Mouse (Mus musculus) midbrain, postnatal 0 days (tissue): ENCODE data around the gene Sipa1. TPM values are rescaled to one million over a fixed set of nuclear protein-coding genes. Genes with fewer than 3 reads are reported as not detected.
A peak's percentile ranks its signal among the peaks of the same experiment; 100 is the strongest.

Experiments
- ATAC-seq: fragments of 200-750 bp; cut with Nextera tagmentation; 2 replicates; pipeline ENCODE4 v1.8.0; 2017; ENCODE audit warnings: moderate number of reproducible peaks, mild to moderate bottlenecking, moderate TSS enrichment, moderate library complexity; ENCODE audit not compliant: low FRiP score
- DNase-seq: peaks from one replicate; pipeline ENCODE4 v3.0.0-alpha.2; 2015; ENCODE audit warnings: low spot score
- H3K27ac ChIP-seq: fragments of 300-500 bp; sonication (generic); 2 replicates; pipeline ENCODE4 v1.5.1; 2014; ENCODE audit warnings: low read depth, mild to moderate bottlenecking, low read length, mixed read lengths
- H3K27me3 ChIP-seq: fragments of 300-500 bp; sonication (generic); 2 replicates; pipeline ENCODE4 v1.6.1; 2014; ENCODE audit warnings: low read length, control low read depth, mixed read lengths; ENCODE audit not compliant: insufficient read depth
- H3K36me3 ChIP-seq: fragments of 300-500 bp; sonication (generic); 2 replicates; pipeline ENCODE4 v1.6.1; 2014; ENCODE audit warnings: low read length, control low read depth, mixed read lengths; ENCODE audit not compliant: insufficient read depth
- H3K4me1 ChIP-seq: fragments of 300-500 bp; sonication (generic); 2 replicates; pipeline ENCODE4 v1.6.1; 2014; ENCODE audit warnings: mild to moderate bottlenecking, control low read depth, antibody characterized with exemption, low read length, mixed read lengths; ENCODE audit not compliant: insufficient read depth
- H3K4me2 ChIP-seq: fragments of 300-500 bp; sonication (generic); 2 replicates; pipeline ENCODE4 v1.6.1; 2014; ENCODE audit warnings: low read depth, mild to moderate bottlenecking, low read length, mixed read lengths; ENCODE audit not compliant: poor library complexity, severe bottlenecking
- H3K4me3 ChIP-seq: fragments of 300-500 bp; sonication (generic); 2 replicates; pipeline ENCODE4 v1.5.1; 2014; ENCODE audit warnings: low read depth, mild to moderate bottlenecking, low read length, moderate library complexity
- H3K9ac ChIP-seq: fragments of 300-500 bp; sonication (generic); replicated peaks from 2 replicates; pipeline ENCODE4 v1.6.1; 2014; ENCODE audit warnings: mild to moderate bottlenecking, low read length, moderate library complexity, mixed read lengths; ENCODE audit not compliant: poor library complexity, severe bottlenecking
- H3K9me3 ChIP-seq: fragments of 300-500 bp; sonication (generic); 2 replicates; pipeline ENCODE4 v1.6.1; 2016; ENCODE audit warnings: low read length, control low read depth
- CTCF ChIP-seq: IDR thresholded peaks from 2 replicates; pipeline ENCODE4 v1.5.1; 2016; ENCODE audit warnings: antibody characterized with exemption, mild to moderate bottlenecking
- WGBS: fragments of 180-500 bp; shearing (Covaris S2); extraction: QIAGEN DNeasy Blood & Tissue Kit; methylation state at CpG from one replicate; pipeline ENCODE4 v1.1.7; 2014; 5-methylcytosine and 5-hydroxymethylcytosine counted together
- polyA plus RNA-seq: library from polyadenylated mRNA; unstranded; fragments of >200 nt; fragmentation: Nextera tagmentation; extraction: Ambion mirVana; gene quantifications from 2 replicates; pipeline ENCODE4 v1.2.1, GENCODE M21; 2015
- total RNA-seq: library from RNA; depleted of rRNA; stranded (reverse); fragments of >200 nt; gene quantifications from 2 replicates; pipeline ENCODE4 v1.2.3, GENCODE M21; 2014

Sipa1 gene
- total and polyA plus RNA-seq, 2 experiments from 2014 or later = 18.1 to 26.1 TPM

- Histone ChIP-seq H3K27me3 (no peaks in the 10 kb centered on the region), H3K36me3 (no peaks in the 10 kb centered on the region), H3K4me1 (no peaks in the 10 kb centered on the region), H3K9ac (no peak overlapping the region), H3K27ac (no peak overlapping the region), H3K4me3 (no peak overlapping the region), H3K9me3 (no peaks in the 10 kb centered on the region), H3K4me2 (no peak overlapping the region)
- no peak for DNase-seq
- ATAC-seq = no peak
- TF ChIP-seq CTCF = no peak
- WGBS = 88% methylated on average over 5 of the region's 5 CpGs
Measured at GRCm38 (mm10) chr19:5621884-5622283, 41.6 kb downstream of the Sipa1 start.

GRCm38 (mm10) chr19:5620007-5620406 lies 43.5 kb downstream of the Sipa1 start:
- Histone ChIP-seq H3K4me2 (no peak overlapping the region), H3K9ac (no peak overlapping the region), H3K36me3 (no peaks in the 10 kb centered on the region), H3K27me3 (no peaks in the 10 kb centered on the region), H3K27ac (no peak overlapping the region), H3K9me3 (no peaks in the 10 kb centered on the region), H3K4me1 (no peaks in the 10 kb centered on the region), H3K4me3 (no peak overlapping the region)
- no peak for TF ChIP-seq CTCF
- WGBS = 90% methylated on average over 4 of the region's 4 CpGs
- ATAC-seq (no peak), DNase-seq (no peak)

DNA sequence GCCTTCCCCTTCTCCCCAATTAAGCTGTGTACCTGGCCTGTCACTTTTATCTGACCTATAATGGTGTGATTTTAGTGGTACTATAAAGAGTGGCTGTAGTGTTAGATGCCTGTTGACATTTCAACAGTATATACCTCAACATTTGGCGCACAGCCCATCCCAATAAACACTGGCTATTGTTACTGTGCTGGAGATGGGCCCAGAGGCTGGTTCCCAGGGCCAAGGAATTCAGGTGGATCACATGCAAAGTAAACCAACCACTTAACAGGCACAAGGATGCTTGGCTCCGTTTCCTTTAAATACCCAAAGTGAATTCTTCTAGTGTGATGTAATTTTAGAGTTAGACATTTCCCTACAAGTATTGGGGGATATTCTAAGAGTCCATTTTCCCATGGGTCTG lies 48.6 kb downstream of the Sipa1 start:
- no peaks in the 10 kb centered on the region for H3K27me3 ChIP-seq
- peaks cover 3% of the 10 kb centered on the region; the same call in 1 of the 2 replicates for H3K4me1 ChIP-seq
- DNase-seq (no peak), ATAC-seq (no peak)
- no peaks in the 10 kb centered on the region for H3K9me3 ChIP-seq
- H3K4me3 ChIP-seq = no peak overlapping the region
- no peaks in the 10 kb centered on the region for H3K36me3 ChIP-seq
- H3K27ac ChIP-seq = no peak overlapping the region
- 76% methylated on average over 2 of the region's 2 CpGs for WGBS
- no peak for TF ChIP-seq CTCF
- H3K4me2 ChIP-seq = no peak overlapping the region
- H3K9ac ChIP-seq = no peak overlapping the region

DNA sequence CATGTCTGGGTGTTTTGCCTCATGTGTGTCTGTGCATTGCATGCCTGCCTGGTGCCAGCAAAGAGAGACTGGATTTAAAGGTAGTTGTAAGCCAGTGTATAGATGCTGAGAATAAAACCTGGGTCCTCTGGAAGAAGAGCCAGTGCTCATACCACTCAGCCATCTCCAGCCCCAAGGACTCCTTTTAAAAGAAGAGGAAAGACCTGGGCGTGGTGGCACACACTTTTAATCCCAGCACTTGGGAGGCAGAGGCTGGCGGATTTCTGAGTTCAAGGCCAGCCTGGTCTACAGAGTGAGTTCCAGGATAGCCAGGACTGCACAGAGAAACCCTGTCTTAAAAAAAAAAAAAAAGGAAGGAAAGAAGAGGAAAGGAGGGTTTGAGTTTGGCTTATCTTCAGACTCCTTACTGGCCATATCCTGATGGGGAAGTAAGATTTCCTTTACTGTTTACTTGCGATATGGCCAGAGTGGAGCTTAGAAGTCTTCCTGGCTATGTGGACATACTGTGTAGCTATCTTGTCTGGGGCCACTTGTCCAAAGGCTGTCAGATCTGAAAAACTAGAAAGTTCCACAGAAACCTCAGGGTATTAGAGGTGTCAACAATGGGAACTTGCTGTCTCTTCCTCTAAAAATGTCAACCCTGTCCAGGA lies 50.6 kb downstream of the Sipa1 start:
- H3K36me3 ChIP-seq = 0 out of 2 replicates have a peak, but pooled peaks cover 4% of the 10 kb centered on the region
- H3K4me3 ChIP-seq = no peak overlapping the region
- DNase-seq (no peak), ATAC-seq (no peak)
- H3K4me2 ChIP-seq = no peak overlapping the region
- no peaks in the 10 kb centered on the region for H3K9me3 ChIP-seq
- no peaks in the 10 kb centered on the region for H3K27me3 ChIP-seq
- 78% methylated on average over 3 of the region's 3 CpGs for WGBS
- peaks cover 14% of the 10 kb centered on the region; the same call in 1 of the 2 replicates for H3K4me1 ChIP-seq
- H3K9ac ChIP-seq = no peak overlapping the region
- H3K27ac ChIP-seq = no peak overlapping the region
- no peak for TF ChIP-seq CTCF

DNA sequence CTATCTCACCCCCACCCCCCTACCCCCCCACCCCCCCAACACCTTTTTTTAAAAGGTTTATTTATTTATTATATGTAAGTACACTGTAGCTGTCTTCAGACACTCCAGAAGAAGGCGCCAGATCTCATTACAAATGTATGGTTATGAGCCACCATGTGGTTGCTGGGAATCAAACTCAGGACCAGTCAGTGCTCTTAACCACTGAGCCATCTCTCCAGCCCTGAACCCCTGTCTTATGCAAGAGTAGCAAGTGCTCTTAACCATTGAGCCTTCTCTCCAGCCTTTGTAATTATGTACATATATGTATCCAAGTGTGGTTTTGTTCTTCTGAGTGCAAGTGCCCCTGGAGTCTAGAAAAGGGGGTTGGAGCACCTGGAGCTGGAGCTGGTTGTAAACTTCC lies 51.5 kb downstream of the Sipa1 start:
- no peak overlapping the region for H3K27ac ChIP-seq
- H3K36me3 ChIP-seq = 0 out of 2 replicates have a peak, but pooled peaks cover 13% of the 10 kb centered on the region
- H3K9me3 ChIP-seq = no peaks in the 10 kb centered on the region
- no peak overlapping the region for H3K4me2 ChIP-seq
- 81% methylated on average over 1 of the region's 1 CpGs for WGBS
- DNase-seq = no peak
- H3K4me1 ChIP-seq = peaks cover 14% of the 10 kb centered on the region; the same call in 1 of the 2 replicates
- no peak overlapping the region for H3K9ac ChIP-seq
- no peak for ATAC-seq
- H3K4me3 ChIP-seq = no peak overlapping the region
- H3K27me3 ChIP-seq = no peaks in the 10 kb centered on the region
- no peak for TF ChIP-seq CTCF

DNA sequence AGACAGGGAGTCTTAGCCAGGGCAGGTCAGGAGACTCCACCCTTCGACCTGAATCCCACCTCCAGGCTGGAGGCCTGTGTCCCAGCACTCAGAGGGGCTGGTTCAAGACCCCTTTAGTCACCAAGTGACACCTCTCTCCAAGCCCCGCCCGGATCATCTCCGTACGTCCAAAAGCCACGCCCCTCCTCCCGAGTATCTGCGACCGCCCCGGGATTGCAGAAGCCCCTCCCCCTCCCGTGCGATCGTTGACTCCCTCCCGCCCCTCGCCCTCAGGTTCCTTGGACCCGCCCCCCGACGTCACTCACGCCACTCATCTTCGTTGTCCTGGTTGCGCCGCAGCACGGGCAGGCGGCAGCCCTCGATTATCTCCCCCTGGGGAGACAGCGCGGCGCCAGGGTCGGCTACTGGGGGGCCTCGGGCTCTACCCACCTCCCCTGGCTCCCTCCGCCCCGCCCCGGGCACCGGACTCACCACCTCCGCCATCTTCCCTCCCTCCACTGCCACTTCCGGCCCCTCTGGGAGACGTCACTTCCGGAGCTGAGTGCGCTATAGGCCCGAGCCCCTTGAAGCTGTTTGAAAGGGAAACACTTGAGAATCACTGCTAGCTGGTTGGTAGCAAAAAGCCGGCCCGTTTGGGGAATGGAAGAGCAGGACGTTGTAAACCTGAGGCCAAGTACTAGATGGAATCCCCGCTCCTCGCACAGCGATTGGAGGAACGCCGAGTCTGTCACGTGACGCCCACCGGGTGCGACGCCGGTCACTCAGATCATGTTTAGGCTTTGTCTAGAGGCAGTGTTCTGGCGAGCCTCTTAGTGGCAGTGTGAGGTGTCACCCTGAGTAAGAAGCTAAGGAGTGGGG lies 53.7 kb downstream of the Sipa1 start, which contains the start of gene Kat5:
Gene Kat5 (minus strand): TSS at position 691 of the 858 bp plus-strand sequence.
- Histone ChIP-seq H3K9ac (peak within 1 kb of the TSS; percentile 84), H3K27me3 (no peaks in the 10 kb centered on the region), H3K4me1 (peaks cover 14% of the 10 kb centered on the region; the same call in 1 of the 2 replicates), H3K27ac (peak within 1 kb of the TSS; percentile 98), H3K4me2 (peak within 1 kb of the TSS; percentile 74), H3K9me3 (no peaks in the 10 kb centered on the region), H3K36me3 (peaks cover 35% of the 10 kb centered on the region), H3K4me3 (peak within 1 kb of the TSS; percentile 61)
- ATAC-seq (peak; percentile 94), DNase-seq (peak; percentile 94)
- peak; percentile 39 for TF ChIP-seq CTCF
- under 1% methylated on average over 53 of the region's 55 CpGs for WGBS
